Mouse (Mus musculus) stomach, postnatal 0 days (tissue): Measurements from ENCODE around the gene 4931406P16Rik. TPM values are rescaled to one million over a fixed set of nuclear protein-coding genes. Genes with fewer than 3 reads are reported as not detected.

ENCODE experiments used
- ATAC-seq: fragments of 200-750 bp; cut with Nextera tagmentation; 2 replicates; pipeline ENCODE4 v1.8.0; 2017; ENCODE audit not compliant: low FRiP score, low TSS enrichment
- DNase-seq: peaks from one replicate; pipeline ENCODE4 v3.0.0-alpha.2; 2016; ENCODE audit warnings: low spot score
- H3K27ac ChIP-seq: fragments of 300-500 bp; sonication (generic); replicated peaks from 2 replicates; pipeline ENCODE4 v1.5.1; 2014; ENCODE audit warnings: mild to moderate bottlenecking, control low read depth
- H3K27me3 ChIP-seq: fragments of 300-500 bp; sonication (generic); 2 replicates; pipeline ENCODE4 v1.6.1; 2014; ENCODE audit warnings: low read length; ENCODE audit not compliant: control insufficient read depth, insufficient read depth
- H3K36me3 ChIP-seq: fragments of 300-500 bp; sonication (generic); 2 replicates; pipeline ENCODE4 v1.6.1; 2014; ENCODE audit warnings: low read length, mixed read lengths; ENCODE audit not compliant: control insufficient read depth, insufficient read depth
- H3K4me1 ChIP-seq: fragments of 300-500 bp; sonication (generic); replicated peaks from 2 replicates; pipeline ENCODE4 v1.6.1; 2014; ENCODE audit warnings: antibody characterized with exemption; ENCODE audit not compliant: control insufficient read depth, insufficient read depth
- H3K4me2 ChIP-seq: fragments of 300-500 bp; sonication (generic); replicated peaks from 2 replicates; pipeline ENCODE4 v1.6.1; 2014; ENCODE audit warnings: low read depth, mild to moderate bottlenecking, control low read depth, moderate library complexity
- H3K4me3 ChIP-seq: fragments of 300-500 bp; sonication (generic); 2 replicates; pipeline ENCODE4 v1.5.1; 2014; ENCODE audit warnings: low read depth, low read length, control low read depth
- H3K9ac ChIP-seq: fragments of 300-500 bp; sonication (generic); 2 replicates; pipeline ENCODE4 v1.6.1; 2014; ENCODE audit warnings: mild to moderate bottlenecking, low read length, control low read depth, mixed read lengths
- H3K9me3 ChIP-seq: fragments of 300-500 bp; sonication (generic); 2 replicates; pipeline ENCODE4 v1.6.1; 2016; ENCODE audit warnings: low read length; ENCODE audit not compliant: control insufficient read depth
- CTCF ChIP-seq: IDR thresholded peaks from 2 replicates; pipeline ENCODE4 v1.5.1; 2016; ENCODE audit warnings: antibody characterized with exemption, low read depth, mild to moderate bottlenecking, moderate library complexity
- EP300 ChIP-seq: optimal IDR thresholded peaks from 2 replicates; pipeline ENCODE3; 2016; ENCODE audit warnings: antibody characterized with exemption
- WGBS: fragments of 180-500 bp; shearing (Covaris S2); extraction: QIAGEN DNeasy Blood & Tissue Kit; methylation state at CpG from one replicate; pipeline ENCODE4 v1.1.7; 2014; 5-methylcytosine and 5-hydroxymethylcytosine counted together
- polyA plus RNA-seq: library from polyadenylated mRNA; unstranded; fragments of >200 nt; fragmentation: Nextera tagmentation; extraction: Ambion mirVana; gene quantifications from 2 replicates; pipeline ENCODE4 v1.2.1, GENCODE M21; 2015

The 4931406P16Rik gene
- polyA plus RNA-seq, 1 experiment from 2014 or later = 16.1 TPM

- H3K4me1 ChIP-seq = no peaks in the 10 kb centered on the region
- no peak overlapping the region for H3K9ac ChIP-seq
- H3K36me3 ChIP-seq = peaks cover 26% of the 10 kb centered on the region
- no peak overlapping the region for H3K27ac ChIP-seq
- ATAC-seq (no peak), DNase-seq (no peak)
- no peak overlapping the region for H3K4me3 ChIP-seq
- H3K4me2 ChIP-seq = no peak overlapping the region
- 93% methylated on average over 4 of the region's 4 CpGs for WGBS
- TF ChIP-seq CTCF (no peak), EP300 (no peak)
- no peaks in the 10 kb centered on the region for H3K27me3 ChIP-seq
- no peaks in the 10 kb centered on the region for H3K9me3 ChIP-seq
These were observed 33.2 kb upstream of the 4931406P16Rik start for GRCm38 (mm10) chr7:34346505-34346904.

- H3K36me3 ChIP-seq = peaks cover 18% of the 10 kb centered on the region
- H3K4me3 ChIP-seq = no peak overlapping the region
- no peak for TF ChIP-seq CTCF
- TF ChIP-seq EP300 = no peak
- H3K27ac ChIP-seq = 0 out of 2 replicates have a peak overlapping the region, but pooled peaks have one; percentile 13
- H3K9me3 ChIP-seq = no peaks in the 10 kb centered on the region
- no peak overlapping the region for H3K9ac ChIP-seq
- no peak overlapping the region for H3K4me2 ChIP-seq
- no peak for DNase-seq
- ATAC-seq = no peak
- no peaks in the 10 kb centered on the region for H3K27me3 ChIP-seq
- H3K4me1 ChIP-seq = no peaks in the 10 kb centered on the region
- 67% methylated on average over 10 of the region's 10 CpGs for WGBS
These were observed 28.9 kb upstream of the 4931406P16Rik start for GRCm38 (mm10) chr7:34342040-34342793.

- no peaks in the 10 kb centered on the region for H3K9me3 ChIP-seq
- H3K4me3 ChIP-seq = no peak overlapping the region
These were observed 27.5 kb upstream of the 4931406P16Rik start for GRCm38 (mm10) chr7:34340841-34341240.

GRCm38 (mm10) chr7:34339164-34339489 lies 25.8 kb upstream of the 4931406P16Rik start:
- Histone ChIP-seq H3K27ac (no peak overlapping the region), H3K4me2 (no peak overlapping the region), H3K36me3 (peaks cover 5% of the 10 kb centered on the region; the same call in 1 of the 2 replicates), H3K4me1 (no peaks in the 10 kb centered on the region), H3K9me3 (no peaks in the 10 kb centered on the region), H3K9ac (no peak overlapping the region), H3K4me3 (no peak overlapping the region), H3K27me3 (no peaks in the 10 kb centered on the region)
- TF ChIP-seq CTCF = no peak
- TF ChIP-seq EP300 = no peak
- DNase-seq (no peak), ATAC-seq (no peak)
- WGBS = 73% methylated on average over 5 of the region's 5 CpGs

More at GRCm38 (mm10) chr7:34340841-34341240, 27.5 kb upstream of the 4931406P16Rik start:
- ATAC-seq = no peak
- TF ChIP-seq CTCF (no peak), EP300 (no peak)
- peaks cover 12% of the 10 kb centered on the region for H3K36me3 ChIP-seq
- H3K27ac ChIP-seq = no peak overlapping the region
- no peak overlapping the region for H3K4me2 ChIP-seq
- no peaks in the 10 kb centered on the region for H3K27me3 ChIP-seq
- no peak overlapping the region for H3K9ac ChIP-seq
- no peaks in the 10 kb centered on the region for H3K4me1 ChIP-seq
- DNase-seq = no peak
- 79% methylated on average over 5 of the region's 5 CpGs for WGBS

- Histone ChIP-seq H3K27ac (no peak overlapping the region), H3K27me3 (no peaks in the 10 kb centered on the region), H3K4me2 (no peak overlapping the region), H3K4me3 (no peak overlapping the region), H3K4me1 (no peaks in the 10 kb centered on the region), H3K9me3 (no peaks in the 10 kb centered on the region), H3K36me3 (peaks cover 4% of the 10 kb centered on the region; the same call in 1 of the 2 replicates), H3K9ac (no peak overlapping the region)
- 70% methylated on average over 9 of the region's 9 CpGs for WGBS
- ATAC-seq (no peak), DNase-seq (no peak)
- no peak for TF ChIP-seq CTCF
These were observed 25.3 kb upstream of the 4931406P16Rik start for GRCm38 (mm10) chr7:34338445-34339163.

GRCm38 (mm10) chr7:34337268-34337667 lies 23.9 kb upstream of the 4931406P16Rik start:
- 90% methylated on average over 2 of the region's 2 CpGs for WGBS
- Histone ChIP-seq H3K27me3 (no peaks in the 10 kb centered on the region), H3K9ac (no peak overlapping the region), H3K4me1 (no peaks in the 10 kb centered on the region), H3K4me2 (no peak overlapping the region), H3K36me3 (peaks cover 4% of the 10 kb centered on the region; the same call in 1 of the 2 replicates), H3K4me3 (no peak overlapping the region), H3K9me3 (no peaks in the 10 kb centered on the region), H3K27ac (no peak overlapping the region)
- no peak for DNase-seq
- no peak for ATAC-seq
- TF ChIP-seq CTCF (no peak), EP300 (no peak)
